Mouse (Mus musculus): ENCODE results near the gene Psmf1. TPM values are rescaled to one million over a fixed set of nuclear protein-coding genes. Genes with fewer than 3 reads are reported as not detected.

The Psmf1 gene
- total RNA-seq, 2 experiments from 2014 or later: 40.6 to 47.2 TPM

Other genes with a start within 250 kb of the Psmf1 start
- gene Fkbp1a, start 201.7 kb downstream of the Psmf1 start, total RNA-seq (2021): 100 to 1,000 TPM; 535 to 594 TPM
- 1 to 10 TPM; 1.3 to 1.6 TPM for gene Sdcbp2, start 171.6 kb downstream of the Psmf1 start, total RNA-seq (2021)
- gene Snph, start 111.6 kb downstream of the Psmf1 start, total RNA-seq (2021): 100 to 1,000 TPM; 205 to 206 TPM
- gene Rad21l, start 75.7 kb downstream of the Psmf1 start, total RNA-seq (2021): 1 to 10 TPM in 1 of 2 experiments, under 1 TPM in 1; 0.94 to 1.1 TPM
- 10 to 100 TPM; 10.3 to 11.5 TPM for gene Tmem74b, start 42.2 kb downstream of the Psmf1 start, total RNA-seq (2021)
- not detected for gene Rspo4, start 98.7 kb upstream of the Psmf1 start, total RNA-seq (2021)
- gene Angpt4, start 167.0 kb upstream of the Psmf1 start, total RNA-seq (2021): not detected
- gene Fam110a, start 236.0 kb upstream of the Psmf1 start, total RNA-seq (2021): 10 to 100 TPM in 1 of 2 experiments, 1 to 10 TPM in 1; 9.0 to 11.1 TPM

Data from layer of hippocampus, postnatal 10 days (tissue).